Mouse (Mus musculus) myocyte (in vitro differentiated cells): ENCODE results near the gene Dock4. TPM values are rescaled to one million over a fixed set of nuclear protein-coding genes. Genes with fewer than 3 reads are reported as not detected.

ENCODE experiments used
- H3K27me3 ChIP-seq: one replicate; pipeline ENCODE4 v1.6.1; 2011; ENCODE audit not compliant: control insufficient read depth, insufficient read depth, insufficient read length
- H3K36me3 ChIP-seq: one replicate; pipeline ENCODE4 v1.6.1; 2011; ENCODE audit not compliant: control insufficient read depth, insufficient read depth
- H3K4me2 ChIP-seq: one replicate; pipeline ENCODE4 v1.6.1; 2011; ENCODE audit warnings: low read depth, control low read depth
- H3K4me3 ChIP-seq: one replicate; pipeline ENCODE4 v1.5.1; 2011; ENCODE audit warnings: mild to moderate bottlenecking, control low read depth, moderate library complexity
- H3K79me2 ChIP-seq: one replicate; pipeline ENCODE4 v1.6.1; 2011; ENCODE audit not compliant: control insufficient read depth, insufficient read depth
- H3ac ChIP-seq: one replicate; pipeline ENCODE4 v1.6.1; 2011; ENCODE audit not compliant: control insufficient read depth, insufficient read length
- CEBPB ChIP-seq: IDR thresholded peaks from 2 replicates; pipeline ENCODE4 v1.6.1; 2011; ENCODE audit warnings: mild to moderate bottlenecking, moderate library complexity; ENCODE audit not compliant: poor library complexity, insufficient read depth, severe bottlenecking
- E2F4 ChIP-seq: IDR thresholded peaks from one replicate; pipeline ENCODE4 v1.6.1; 2011; ENCODE audit warnings: mild to moderate bottlenecking, control low read depth, moderate library complexity; ENCODE audit not compliant: insufficient read depth
- MAX ChIP-seq: IDR thresholded peaks from one replicate; pipeline ENCODE4 v1.6.1; 2011; ENCODE audit warnings: low read depth, mild to moderate bottlenecking, control low read depth
- MYOD1 ChIP-seq, 3 experiments: IDR thresholded peaks; one replicate each; pipeline ENCODE4 v1.6.1; 2011; ENCODE audit warnings: control low read depth in 2 of 3, low read depth in 2 of 3, mild to moderate bottlenecking in 2 of 3, moderate library complexity in 1 of 3; ENCODE audit not compliant: insufficient read length in 2 of 3, control insufficient read depth in 1 of 3
- MYOG ChIP-seq, 3 experiments: IDR thresholded peaks; one replicate each; pipeline ENCODE4 v1.6.1; 2011; ENCODE audit warnings: control low read depth in 2 of 3, low read depth in 2 of 3, mild to moderate bottlenecking in 2 of 3; ENCODE audit not compliant: insufficient read length in 2 of 3, control insufficient read depth in 1 of 3, insufficient read depth in 1 of 3
- POLR2A ChIP-seq: IDR thresholded peaks from one replicate; pipeline ENCODE4 v1.6.1; 2011; ENCODE audit warnings: low read depth, mild to moderate bottlenecking, control low read depth, moderate library complexity; ENCODE audit not compliant: insufficient read length
- POLR2AphosphoS2 ChIP-seq: IDR thresholded peaks from one replicate; pipeline ENCODE4 v1.6.1; 2011; ENCODE audit warnings: low read depth, control low read depth; ENCODE audit not compliant: insufficient read length
- REST ChIP-seq: IDR thresholded peaks from one replicate; pipeline ENCODE4 v1.6.1; 2011; ENCODE audit warnings: mild to moderate bottlenecking, control low read depth, moderate library complexity; ENCODE audit not compliant: insufficient read depth, insufficient read length
- SRF ChIP-seq: IDR thresholded peaks from one replicate; pipeline ENCODE4 v1.6.1; 2011; ENCODE audit warnings: low read depth; ENCODE audit not compliant: control insufficient read depth, insufficient read length
- TCF12 ChIP-seq: IDR thresholded peaks from one replicate; pipeline ENCODE4 v1.6.1; 2011; ENCODE audit warnings: mild to moderate bottlenecking, control low read depth; ENCODE audit not compliant: poor library complexity, insufficient read depth, severe bottlenecking
- TCF3 ChIP-seq: IDR thresholded peaks from one replicate; pipeline ENCODE4 v1.6.1; 2011; ENCODE audit warnings: low read depth, control low read depth; ENCODE audit not compliant: insufficient read length
- USF1 ChIP-seq: IDR thresholded peaks from one replicate; pipeline ENCODE4 v1.6.1; 2011; ENCODE audit warnings: low read depth, mild to moderate bottlenecking, control low read depth, moderate library complexity
- polyA plus RNA-seq: library from polyadenylated mRNA; unstranded; fragments of >200 nt; fragmentation: generic; extraction: Trizol; gene quantifications from one replicate; pipeline ENCODE4 v1.2.1, GENCODE M21; 2012; ENCODE audit warnings: missing spikeins

Gene Dock4
- polyA plus RNA-seq, 1 experiment = 0.73 TPM

DNA sequence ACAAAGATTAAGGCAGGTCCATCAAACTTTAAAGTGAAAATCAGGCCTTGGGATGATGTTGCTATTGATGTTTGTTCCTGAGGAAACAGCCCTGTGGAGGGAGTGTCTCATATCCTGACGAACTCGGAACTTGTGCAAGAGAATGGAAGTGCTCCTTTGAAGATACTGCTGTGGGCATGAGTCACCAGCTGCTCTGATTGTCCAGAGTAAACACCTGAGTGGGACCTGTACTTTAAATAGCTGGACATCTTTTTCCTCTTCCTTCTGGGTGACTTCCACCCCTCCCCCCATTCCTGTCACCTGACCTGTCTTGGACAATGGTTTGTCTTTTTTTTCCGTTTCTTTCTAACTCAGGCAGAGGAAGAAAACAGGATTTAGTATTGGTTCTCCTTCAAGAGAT lies 13.2 kb downstream of the Dock4 start:
- no peaks in the 10 kb centered on the region for H3K27me3 ChIP-seq
- TF ChIP-seq USF1 (no peak), MYOG (IDR thresholded peaks at IDR 0.05; ENCODE audit: control insufficient read depth in 1 of 3, insufficient read depth in 1 of 3, insufficient read length in 2 of 3, low read depth in 2 of 3) (no peak), MAX (no peak), REST (no peak), E2F4 (no peak), POLR2A (no peak), TCF3 (no peak)
- H3K4me2 ChIP-seq = no peak overlapping the region
- H3ac ChIP-seq = no peak overlapping the region
- H3K4me3 ChIP-seq = no peak overlapping the region
- H3K79me2 ChIP-seq = no peaks in the 10 kb centered on the region
- no peaks in the 10 kb centered on the region for H3K36me3 ChIP-seq

DNA sequence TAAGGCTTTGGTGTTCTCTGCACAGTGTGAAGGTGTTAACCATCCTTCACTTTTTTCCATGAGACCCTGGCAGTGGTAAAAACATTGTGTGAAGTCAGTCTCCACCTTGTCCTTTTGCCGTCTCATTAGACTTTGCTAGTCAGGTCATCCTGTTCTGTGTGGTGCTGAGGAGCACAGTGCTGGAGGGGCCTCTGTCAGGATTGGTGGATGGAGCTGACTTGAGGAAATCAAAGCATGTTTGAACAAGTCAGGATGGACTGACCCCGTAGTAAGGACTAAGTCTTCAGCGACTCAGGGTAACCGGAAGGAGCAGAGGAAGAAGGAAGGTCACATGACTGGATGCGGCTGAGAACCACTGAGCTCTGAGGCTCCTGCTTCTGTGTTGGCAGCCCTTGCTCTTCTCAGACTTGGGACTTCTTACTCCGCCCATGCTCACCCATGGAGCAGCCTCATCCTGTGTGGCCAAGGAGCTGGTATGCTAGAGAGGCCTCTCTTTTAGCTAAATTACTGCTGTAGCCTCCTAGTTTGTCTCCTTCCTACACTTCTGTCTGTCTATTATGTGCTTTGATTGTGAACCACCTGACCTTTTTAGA lies 14.0 kb downstream of the Dock4 start:
- no peaks in the 10 kb centered on the region for H3K79me2 ChIP-seq
- no peak overlapping the region for H3K4me2 ChIP-seq
- TF ChIP-seq SRF = no peak
- TF ChIP-seq USF1 = no peak
- TF ChIP-seq REST = no peak
- no peak for TF ChIP-seq CEBPB
- TF ChIP-seq MYOD1 (IDR thresholded peaks at IDR 0.05; ENCODE audit: control insufficient read depth in 1 of 3, insufficient read length in 2 of 3, low read depth in 2 of 3) = no peak
- H3K27me3 ChIP-seq = no peaks in the 10 kb centered on the region
- no peak overlapping the region for H3K4me3 ChIP-seq
- no peaks in the 10 kb centered on the region for H3K36me3 ChIP-seq
- no peak overlapping the region for H3ac ChIP-seq

DNA sequence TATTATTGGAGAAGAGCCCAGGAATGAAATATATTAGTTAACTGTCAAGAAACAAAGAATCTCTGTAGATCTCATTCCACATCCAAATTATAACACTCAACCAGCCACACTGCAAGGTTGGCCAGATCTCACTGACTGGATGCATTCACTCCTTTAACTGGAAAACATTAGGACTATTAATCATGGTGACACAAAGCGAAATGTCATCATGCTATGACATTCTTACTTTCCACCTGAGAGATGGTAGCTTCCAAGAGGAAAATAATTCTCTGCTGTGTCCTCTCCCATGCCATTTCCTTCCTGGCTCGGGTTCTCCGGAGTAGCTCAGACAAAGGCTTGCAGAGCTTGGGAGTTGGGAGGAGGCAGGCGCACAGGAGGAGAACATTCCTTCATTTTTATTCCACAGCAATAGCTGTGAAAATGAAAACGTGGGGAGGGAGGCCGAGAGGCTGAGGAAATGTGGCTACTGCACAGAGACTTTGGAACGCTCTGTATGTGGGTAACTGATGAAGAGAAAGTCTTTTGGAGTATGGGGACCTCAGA lies 17.0 kb downstream of the Dock4 start:
- Histone ChIP-seq H3K4me3 (no peak overlapping the region), H3K79me2 (no peaks in the 10 kb centered on the region), H3K4me2 (no peak overlapping the region), H3ac (no peak overlapping the region), H3K36me3 (no peaks in the 10 kb centered on the region), H3K27me3 (no peaks in the 10 kb centered on the region)
- TF ChIP-seq MYOD1 (IDR thresholded peaks at IDR 0.05; ENCODE audit: control insufficient read depth in 1 of 3, insufficient read length in 2 of 3, low read depth in 2 of 3) (no peak), MYOG (IDR thresholded peaks at IDR 0.05; ENCODE audit: control insufficient read depth in 1 of 3, insufficient read depth in 1 of 3, insufficient read length in 2 of 3, low read depth in 2 of 3) (no peak), CEBPB (no peak), SRF (no peak), MAX (no peak)

DNA sequence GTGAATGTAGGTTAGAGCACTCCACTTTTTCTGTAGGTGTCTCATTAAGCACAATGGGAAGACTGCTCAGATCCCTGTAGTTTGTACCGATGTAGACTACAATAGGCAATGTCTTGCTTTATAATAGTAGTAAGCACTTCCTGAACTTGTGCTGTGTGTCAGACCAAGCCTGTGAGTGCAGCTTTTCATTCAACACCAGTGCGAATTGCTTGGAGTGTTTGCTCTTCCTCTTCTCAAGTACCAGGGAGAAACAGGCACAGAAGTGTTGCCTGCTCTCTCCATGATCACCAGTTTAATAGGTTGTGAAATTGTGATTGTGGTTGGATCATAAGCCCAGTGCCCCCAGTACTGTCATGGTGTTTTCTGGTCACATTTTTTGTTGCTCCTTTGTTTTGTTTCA lies 18.1 kb downstream of the Dock4 start:
- Histone ChIP-seq H3K79me2 (no peaks in the 10 kb centered on the region), H3K36me3 (no peaks in the 10 kb centered on the region), H3K4me3 (no peak overlapping the region), H3ac (no peak overlapping the region), H3K27me3 (no peaks in the 10 kb centered on the region), H3K4me2 (no peak overlapping the region)
- no peak for TF ChIP-seq USF1
- no peak for TF ChIP-seq E2F4
- TF ChIP-seq POLR2A = no peak
- no peak for TF ChIP-seq MYOD1 (IDR thresholded peaks at IDR 0.05; ENCODE audit: control insufficient read depth in 1 of 3, insufficient read length in 2 of 3, low read depth in 2 of 3)
- no peak for TF ChIP-seq POLR2AphosphoS2
- no peak for TF ChIP-seq REST

DNA sequence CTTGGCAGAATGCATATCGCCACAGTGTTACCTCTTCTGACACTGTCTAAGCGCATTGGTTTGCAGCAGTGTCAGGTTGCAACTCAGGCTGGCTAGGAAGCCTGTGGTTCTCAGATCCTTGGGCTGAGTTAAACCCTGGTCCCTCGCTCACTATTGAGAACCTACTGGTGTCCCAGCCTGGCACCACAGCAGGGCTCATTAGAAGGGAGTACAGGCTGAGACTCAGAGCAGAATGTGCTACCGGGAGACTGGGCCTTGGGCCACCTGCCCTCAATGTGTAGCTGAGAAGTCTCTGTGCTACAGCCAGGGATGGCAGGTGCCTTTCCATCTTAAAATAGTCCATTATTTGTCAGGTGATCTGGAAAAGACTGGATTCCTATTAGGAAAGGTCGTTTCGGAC lies 18.5 kb downstream of the Dock4 start:
- Histone ChIP-seq H3K36me3 (no peaks in the 10 kb centered on the region), H3K4me2 (peak overlapping the region; percentile 4), H3K79me2 (no peaks in the 10 kb centered on the region), H3K4me3 (no peak overlapping the region), H3ac (no peak overlapping the region), H3K27me3 (no peaks in the 10 kb centered on the region)
- TF ChIP-seq REST (no peak), USF1 (no peak), MYOD1 (IDR thresholded peaks at IDR 0.05; ENCODE audit: control insufficient read depth in 1 of 3, insufficient read length in 2 of 3, low read depth in 2 of 3) (peak in 1 of 3 experiments; percentile 31), POLR2AphosphoS2 (no peak), MYOG (IDR thresholded peaks at IDR 0.05; ENCODE audit: control insufficient read depth in 1 of 3, insufficient read depth in 1 of 3, insufficient read length in 2 of 3, low read depth in 2 of 3) (no peak), CEBPB (no peak), TCF12 (no peak)

DNA sequence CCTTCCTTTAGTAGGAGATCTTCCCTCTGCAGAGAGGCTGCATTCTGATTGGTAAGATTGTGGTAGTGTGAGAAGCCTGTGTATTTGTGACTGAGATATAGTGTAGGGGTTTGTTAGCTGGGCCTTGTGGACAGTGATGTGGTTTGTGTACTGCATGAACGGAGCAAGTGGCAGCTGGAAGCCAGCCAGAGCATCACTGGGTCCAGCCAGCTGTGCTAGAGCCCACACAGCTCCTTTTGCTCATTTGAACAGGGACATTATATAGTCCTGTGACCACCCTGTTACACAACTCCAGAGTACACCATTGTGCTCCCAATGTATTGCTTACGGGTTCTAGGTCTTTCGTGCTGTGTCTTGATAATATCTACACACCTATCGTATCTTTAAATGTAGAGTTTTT lies 22.5 kb downstream of the Dock4 start:
- Histone ChIP-seq H3K36me3 (no peaks in the 10 kb centered on the region), H3K27me3 (no peaks in the 10 kb centered on the region), H3K4me2 (no peak overlapping the region), H3ac (no peak overlapping the region), H3K4me3 (no peak overlapping the region), H3K79me2 (no peaks in the 10 kb centered on the region)
- TF ChIP-seq REST = no peak
- TF ChIP-seq MAX = no peak
- TF ChIP-seq TCF12 = no peak
- no peak for TF ChIP-seq SRF
- no peak for TF ChIP-seq POLR2A
- no peak for TF ChIP-seq CEBPB
- no peak for TF ChIP-seq TCF3
- no peak for TF ChIP-seq E2F4
- TF ChIP-seq MYOG (IDR thresholded peaks at IDR 0.05; ENCODE audit: control insufficient read depth in 1 of 3, insufficient read depth in 1 of 3, insufficient read length in 2 of 3, low read depth in 2 of 3) = no peak
- no peak for TF ChIP-seq USF1
- TF ChIP-seq MYOD1 (IDR thresholded peaks at IDR 0.05; ENCODE audit: control insufficient read depth in 1 of 3, insufficient read length in 2 of 3, low read depth in 2 of 3) = no peak
